Mouse (Mus musculus): ENCODE measurements at regions not wholly inside any gene's neighbourhood (a gene's known extent, or its start where the extent isn't known, plus 50 kb on each side); places are given as distances from the start of the nearest gene placed in this dataset.

GRCm38 (mm10) chr5:118481794-118482049, 78.8 kb upstream of the Med13l start:
- TF ChIP-seq POLR2A (IDR thresholded peaks at IDR 0.05; ENCODE audit: low read depth, low read length) = no peak
- no peak for TF ChIP-seq CTCF (IDR thresholded peaks at IDR 0.05; ENCODE audit: borderline replicate concordance, insufficient read depth, low read length)
